Mouse (Mus musculus): Measurements from ENCODE around the gene Olfr417. TPM values are rescaled to one million over a fixed set of nuclear protein-coding genes. Genes with fewer than 3 reads are reported as not detected.

Gene Olfr417
- polyA plus RNA-seq, 1 experiment from 2014 or later, result not detected

Other genes starting within 250 kb of the Olfr417 start
- not detected in 2 replicates for gene Olfr231, start 244.0 kb upstream of the Olfr417 start, polyA plus RNA-seq (2015; fragmentation: Nextera tagmentation; extraction: Ambion mirVana)
- not detected in 2 replicates for gene Olfr424, start 233.6 kb upstream of the Olfr417 start, polyA plus RNA-seq (2015; fragmentation: Nextera tagmentation; extraction: Ambion mirVana)
- gene Olfr420, start 209.5 kb upstream of the Olfr417 start, polyA plus RNA-seq (2015; fragmentation: Nextera tagmentation; extraction: Ambion mirVana), result not detected in 2 replicates
- gene Spta1, start 192.3 kb upstream of the Olfr417 start, polyA plus RNA-seq (2015; fragmentation: Nextera tagmentation; extraction: Ambion mirVana), result 1.6 and 1.8 TPM in 2 replicates
- gene Olfr419, start 113.1 kb upstream of the Olfr417 start, polyA plus RNA-seq (2015; fragmentation: Nextera tagmentation; extraction: Ambion mirVana), result not detected in 2 replicates
- gene Mptx1, start 34.6 kb upstream of the Olfr417 start, polyA plus RNA-seq (2015; fragmentation: Nextera tagmentation; extraction: Ambion mirVana), result not detected in 2 replicates
- not detected in 2 replicates for gene Olfr248, start 25.9 kb downstream of the Olfr417 start, polyA plus RNA-seq (2015; fragmentation: Nextera tagmentation; extraction: Ambion mirVana)
- not detected in 2 replicates for gene Olfr414, start 58.9 kb downstream of the Olfr417 start, polyA plus RNA-seq (2015; fragmentation: Nextera tagmentation; extraction: Ambion mirVana)
- gene Olfr220, start 77.0 kb downstream of the Olfr417 start, polyA plus RNA-seq (2015; fragmentation: Nextera tagmentation; extraction: Ambion mirVana), result not detected in 2 replicates
- 0.17 and 0.25 TPM in 2 replicates for gene Fmn2, start 136.7 kb downstream of the Olfr417 start, polyA plus RNA-seq (2015; fragmentation: Nextera tagmentation; extraction: Ambion mirVana)

Data from heart, embryonic 16.5 days (tissue).